8 mouse cellular contexts compared by ENCODE assay signal in the genomic region with DNA sequence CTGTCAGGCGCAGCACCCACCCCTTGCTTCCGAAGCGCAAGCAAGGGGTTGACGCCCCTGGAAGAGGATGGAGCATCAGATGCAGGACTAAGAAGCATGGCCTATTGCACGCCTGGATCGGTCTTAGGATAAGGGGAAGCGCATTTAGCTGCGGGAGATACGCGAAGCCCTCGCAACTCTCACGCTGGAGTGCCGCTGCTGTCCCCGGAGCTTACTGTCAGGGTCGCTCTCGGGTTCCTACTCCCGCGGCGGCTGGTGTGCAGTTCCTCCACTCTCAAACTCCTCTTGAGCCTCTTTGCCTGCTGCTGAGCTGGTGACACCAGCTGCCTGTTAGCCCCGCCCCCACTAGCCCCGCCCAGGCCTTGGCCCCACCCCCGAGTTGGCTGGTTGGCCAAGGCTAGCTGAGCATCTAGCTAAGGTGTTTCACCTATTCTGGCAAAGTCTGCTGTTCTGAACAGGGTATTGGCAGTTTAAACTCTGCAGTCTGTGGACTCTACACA. TPM values are rescaled to one million over a fixed set of nuclear protein-coding genes. Genes with fewer than 3 reads are reported as not detected.
DNase-seq lines count a peak whose midpoint lies in the region; ATAC-seq and TF ChIP-seq lines count a peak whose summit lies in the region.

No protein-coding gene starts in this region.

- DNase-seq in ES-E14 (ENCODE audit: low read depth, low spot score) = peak; percentile 75
- peak; percentile 90 for DNase-seq in cerebellum, adult 11-12 months
- peak; percentile 70 for DNase-seq in forebrain, embryonic 14.5 days (ENCODE audit: low spot score)
- peak; percentile 75 to 85 for DNase-seq in heart, postnatal 14 days
- DNase-seq in layer of hippocampus, adult 11-12 months (ENCODE audit: low spot score) = peak; percentile 75
- DNase-seq in liver, postnatal 0 days = peak; percentile 91

- H3K4me3 ChIP-seq in ES-E14 (ENCODE audit: insufficient read depth in 1 of 2, low read depth in 1 of 2, low read length in 2 of 2, poor library complexity in 1 of 2, severe bottlenecking in 1 of 2) = peak overlapping the region; percentile 59 to 73
- H3K4me3 ChIP-seq in forebrain, embryonic 14.5 days (ENCODE audit: low read depth, low read length) = peak overlapping the region; percentile 43
- H3K4me3 ChIP-seq in liver, postnatal 0 days (ENCODE audit: low read depth, low read length) = peak overlapping the region; percentile 54
- H3K4me3 ChIP-seq in neural tube, embryonic 14.5 days (ENCODE audit: low read depth, low read length) = peak overlapping the region; percentile 41
- peak overlapping the region; percentile 78 for H3K4me3 ChIP-seq in testis, adult 2 months (ENCODE audit: control insufficient read depth, low read depth, low read length)

- H3K4me2 ChIP-seq in forebrain, embryonic 14.5 days (ENCODE audit: low read length) = peak overlapping the region; percentile 94
- H3K4me2 ChIP-seq in liver, postnatal 0 days (ENCODE audit: low read depth, low read length) = peak overlapping the region; percentile 86
- H3K4me2 ChIP-seq in neural tube, embryonic 14.5 days (ENCODE audit: low read depth, low read length) = peak overlapping the region; percentile 74

- in situ Hi-C loops in ES-E14 (cut with MboI; ENCODE audit: low sequenced_read_pairs in 2 of 2, unreplicated experiment in 2 of 2) = no loop called here

- H3K4me1 ChIP-seq in ES-E14 (ENCODE audit: control insufficient read depth in 2 of 2, insufficient read depth in 2 of 2, low read length in 2 of 2, poor library complexity in 1 of 2) = peaks cover 3 to 18% of the 10 kb centered on the region in 2 experiments; a peak in 3 of 4 replicates
- peaks cover 4% of the 10 kb centered on the region for H3K4me1 ChIP-seq in forebrain, embryonic 14.5 days (ENCODE audit: control insufficient read depth, insufficient read depth, low read length)
- H3K4me1 ChIP-seq in liver, postnatal 0 days (ENCODE audit: insufficient read depth) = peaks cover 35% of the 10 kb centered on the region
- H3K4me1 ChIP-seq in neural tube, embryonic 14.5 days (ENCODE audit: control insufficient read depth, insufficient read depth, low read length) = 0 out of 2 replicates have a peak, but pooled peaks cover 13% of the 10 kb centered on the region
- peaks cover 13% of the 10 kb centered on the region for H3K4me1 ChIP-seq in testis, adult 2 months (ENCODE audit: control insufficient read depth, insufficient read depth, low read length)

- intact Hi-C loops in heart, postnatal 14 days (cut with DNase I) = no loop called here

- ATAC-seq in forebrain, embryonic 14.5 days = peak; percentile 82
- ATAC-seq in liver, postnatal 0 days = peak; percentile 73
- peak; percentile 87 for ATAC-seq in neural tube, embryonic 14.5 days (ENCODE audit: low read depth)

- no peak for TF ChIP-seq CTCF in liver, postnatal 0 days (IDR thresholded peaks at IDR 0.05; ENCODE audit: low read depth)
- TF ChIP-seq CTCF in testis, adult 2 months (IDR thresholded peaks at IDR 0.05; ENCODE audit: control insufficient read depth, insufficient read depth, insufficient replicate concordance, low read depth, low read length) = 0 out of 2 replicates have a peak, but pooled peaks have one; percentile 8

- H3K27ac ChIP-seq in ES-E14 (ENCODE audit: insufficient read depth, low read depth, low read length, poor library complexity, severe bottlenecking) = no peak overlapping the region
- H3K27ac ChIP-seq in forebrain, embryonic 14.5 days (ENCODE audit: low read depth, low read length) = no peak overlapping the region
- H3K27ac ChIP-seq in liver, postnatal 0 days (ENCODE audit: low read depth) = peak overlapping the region; percentile 83
- H3K27ac ChIP-seq in neural tube, embryonic 14.5 days (ENCODE audit: low read depth, low read length) = no peak overlapping the region
- peak overlapping the region; percentile 45; the same call in 1 of the 2 replicates for H3K27ac ChIP-seq in testis, adult 2 months (ENCODE audit: control insufficient read depth, insufficient read depth, low read depth, low read length)

- TF ChIP-seq EP300 in liver, postnatal 0 days (IDR thresholded peaks at IDR 0.05; ENCODE audit: low read depth) = no peak

- no peaks in the 10 kb centered on the region for H3K9me3 ChIP-seq in ES-E14 (ENCODE audit: control insufficient read depth, insufficient read depth, low read depth, low read length)
- no peaks in the 10 kb centered on the region for H3K9me3 ChIP-seq in forebrain, embryonic 14.5 days (replicated peaks; ENCODE audit: control insufficient read depth, low read length)
- no peaks in the 10 kb centered on the region for H3K9me3 ChIP-seq in liver, postnatal 0 days (ENCODE audit: low read length)
- no peaks in the 10 kb centered on the region for H3K9me3 ChIP-seq in neural tube, embryonic 14.5 days (ENCODE audit: control insufficient read depth, low read length)

- no peaks in the 10 kb centered on the region for H3K27me3 ChIP-seq in forebrain, embryonic 14.5 days (replicated peaks; ENCODE audit: control insufficient read depth, insufficient read depth, low read length)
- H3K27me3 ChIP-seq in liver, postnatal 0 days (ENCODE audit: insufficient read depth, low read length) = no peaks in the 10 kb centered on the region
- no peaks in the 10 kb centered on the region for H3K27me3 ChIP-seq in neural tube, embryonic 14.5 days (ENCODE audit: control insufficient read depth, insufficient read depth, low read length)
- H3K27me3 ChIP-seq in testis, adult 2 months (ENCODE audit: control insufficient read depth, insufficient read depth, low read length) = no peaks in the 10 kb centered on the region; the same call in 1 of the 2 replicates

- 0 out of 2 replicates have a peak overlapping the region, but pooled peaks have one; percentile 6 for H3K9ac ChIP-seq in ES-E14 (ENCODE audit: insufficient read depth, low read depth, low read length, poor library complexity, severe bottlenecking)
- peak overlapping the region; percentile 54 for H3K9ac ChIP-seq in forebrain, embryonic 14.5 days (ENCODE audit: low read length)
- peak overlapping the region; percentile 61 for H3K9ac ChIP-seq in liver, postnatal 0 days (replicated peaks)
- peak overlapping the region; percentile 17; the same call in 1 of the 2 replicates for H3K9ac ChIP-seq in neural tube, embryonic 14.5 days (replicated peaks; ENCODE audit: low read depth, low read length)

- WGBS in forebrain, embryonic 14.5 days = 1% methylated on average over 22 of the region's 22 CpGs
- under 1% methylated on average over 22 of the region's 22 CpGs for WGBS in liver, postnatal 0 days (ENCODE audit: insufficient replicate concordance)
- under 1% methylated on average over 22 of the region's 22 CpGs for WGBS in neural tube, embryonic 14.5 days

- peak; percentile 27; the same call in 1 of the 2 replicates for TF ChIP-seq POLR2A in testis, adult 2 months (IDR thresholded peaks at IDR 0.05; ENCODE audit: control insufficient read depth, low read depth, low read length)

- no peaks in the 10 kb centered on the region for H3K36me3 ChIP-seq in ES-E14 (ENCODE audit: control insufficient read depth, insufficient read depth, low read length, poor library complexity, severe bottlenecking)
- no peaks in the 10 kb centered on the region for H3K36me3 ChIP-seq in forebrain, embryonic 14.5 days (ENCODE audit: control insufficient read depth, insufficient read depth, low read length)
- no peaks in the 10 kb centered on the region for H3K36me3 ChIP-seq in liver, postnatal 0 days (replicated peaks; ENCODE audit: insufficient read depth, low read length)
- no peaks in the 10 kb centered on the region for H3K36me3 ChIP-seq in neural tube, embryonic 14.5 days (ENCODE audit: control insufficient read depth, insufficient read depth, low read length)
- no peaks in the 10 kb centered on the region for H3K36me3 ChIP-seq in testis, adult 2 months (ENCODE audit: control insufficient read depth, insufficient read depth, low read length)

TF ChIP-seq in ES-E14, 5 proteins besides CTCF, POLR2A, EP300 and RAD21:
- TF ChIP-seq CHD2 (IDR thresholded peaks at IDR 0.05; ENCODE audit: low read depth, low read length) (no peak), HCFC1 (IDR thresholded peaks at IDR 0.05; ENCODE audit: borderline replicate concordance, insufficient read depth, low read length) (no peak), MAFK (IDR thresholded peaks at IDR 0.05; ENCODE audit: insufficient read depth, low read depth, low read length) (no peak), ZNF384 (IDR thresholded peaks at IDR 0.05; ENCODE audit: low read depth, low read length) (no peak), ZC3H11A (IDR thresholded peaks at IDR 0.05; ENCODE audit: borderline replicate concordance, low read depth, low read length) (no peak)

RNA-seq across cellular contexts. Expression of a gene that starts 3.4 kb away (rescaled TPM):
- total RNA-seq in ES-E14 (2012; rRNA removed) = 12.5 and 35.9 TPM in 2 replicates
- polyA plus RNA-seq in forebrain, embryonic 14.5 days (2014; fragmentation: Nextera tagmentation; extraction: Ambion mirVana) = 4.1 and 5.5 TPM in 2 replicates
- total RNA-seq in heart, postnatal 14 days (2021) = 10 to 100 TPM; 20.7 to 25.9 TPM
- polyA plus RNA-seq in liver, postnatal 0 days (2015; fragmentation: Nextera tagmentation; extraction: Ambion mirVana) = 81.9 and 83.5 TPM in 2 replicates
- 5.3 and 5.4 TPM in 2 replicates for polyA plus RNA-seq in neural tube, embryonic 14.5 days (2014; fragmentation: Nextera tagmentation; extraction: Ambion mirVana)
- polyA plus RNA-seq in testis, adult 2 months (2012; rRNA removed) = 60.1 and 63.9 TPM in 2 replicates

RNA-seq across cellular contexts. Expression of a gene that starts 33.8 kb away (rescaled TPM):
- total RNA-seq in ES-E14 (2012; rRNA removed) = not detected in 2 replicates
- not detected in 2 replicates for polyA plus RNA-seq in forebrain, embryonic 14.5 days (2014; fragmentation: Nextera tagmentation; extraction: Ambion mirVana)
- total RNA-seq in heart, postnatal 14 days (2021) = not detected
- 0.45 and 0.53 TPM in 2 replicates for polyA plus RNA-seq in liver, postnatal 0 days (2015; fragmentation: Nextera tagmentation; extraction: Ambion mirVana)
- not detected in 2 replicates for polyA plus RNA-seq in neural tube, embryonic 14.5 days (2014; fragmentation: Nextera tagmentation; extraction: Ambion mirVana)
- not detected in 2 replicates for polyA plus RNA-seq in testis, adult 2 months (2012; rRNA removed)

Comparison
In these comparisons a context has a peak if more than half of its experiments do, and no peak if none do; other contexts are left out.
1. H3K27ac ChIP-seq: peak in liver, postnatal 0 days (single experiment) and testis, adult 2 months (single experiment); none in ES-E14 (single experiment), forebrain, embryonic 14.5 days (single experiment) and neural tube, embryonic 14.5 days (single experiment).
2. H3K9ac ChIP-seq: peak in every context shown above with its lines; median percentile 61 in liver, postnatal 0 days; 54 in forebrain, embryonic 14.5 days; 17 in neural tube, embryonic 14.5 days; 6 in ES-E14.
3. Peak in every context shown above with its lines, with median percentiles within 50 percentile points of each other: DNase-seq, H3K4me3 ChIP-seq, ATAC-seq and H3K4me2 ChIP-seq.